Mouse (Mus musculus) erythroblast, embryonic 14.5 days (primary cell): ENCODE results near the gene Gm26661.

ENCODE experiments used
- GATA1 ChIP-seq: IDR thresholded peaks from 2 replicates; pipeline ENCODE4 v1.6.1; 2012; ENCODE audit warnings: low read length, inconsistent platforms, mixed read lengths
- TAL1 ChIP-seq: IDR thresholded peaks from 3 replicates; pipeline ENCODE4 v1.6.1; 2012; ENCODE audit warnings: low read length, inconsistent platforms, mixed read lengths

DNA sequence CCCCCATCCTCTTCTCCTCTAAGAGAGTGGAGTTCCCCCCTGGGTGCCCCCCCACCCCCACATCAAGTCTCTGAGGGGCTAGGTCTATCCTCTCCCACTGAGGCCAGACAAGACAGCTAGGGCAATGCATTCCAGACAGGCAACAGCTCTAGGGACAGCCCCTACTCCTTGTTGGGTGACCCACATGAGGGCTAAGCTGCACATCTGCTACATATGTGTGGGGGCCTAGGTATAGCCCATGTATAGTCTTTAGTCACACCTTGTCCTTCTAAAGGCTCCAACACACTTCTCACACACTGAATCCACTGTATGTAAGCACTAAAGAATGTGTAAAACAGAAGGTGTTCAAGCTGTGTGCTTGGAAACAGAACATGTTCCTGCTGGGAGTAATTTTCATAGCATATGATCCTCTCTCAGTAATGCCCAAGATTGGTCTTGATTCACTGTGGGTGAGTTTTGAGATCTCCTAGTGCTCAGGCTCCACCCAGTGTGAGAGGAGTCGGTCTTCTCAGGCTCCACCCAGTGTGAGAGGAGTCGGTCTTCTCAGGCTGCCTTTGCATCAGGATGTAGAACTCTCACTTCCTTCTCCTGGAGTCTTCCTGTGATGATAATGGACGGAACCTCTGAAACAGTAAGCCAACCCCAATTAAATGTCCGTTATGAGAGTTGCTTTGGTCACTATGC, 12.6 kb downstream of the Gm26661 start:
- TF ChIP-seq GATA1 (no peak), TAL1 (no peak)
